8 mouse cellular contexts compared by ENCODE assay signal in the genomic region with DNA sequence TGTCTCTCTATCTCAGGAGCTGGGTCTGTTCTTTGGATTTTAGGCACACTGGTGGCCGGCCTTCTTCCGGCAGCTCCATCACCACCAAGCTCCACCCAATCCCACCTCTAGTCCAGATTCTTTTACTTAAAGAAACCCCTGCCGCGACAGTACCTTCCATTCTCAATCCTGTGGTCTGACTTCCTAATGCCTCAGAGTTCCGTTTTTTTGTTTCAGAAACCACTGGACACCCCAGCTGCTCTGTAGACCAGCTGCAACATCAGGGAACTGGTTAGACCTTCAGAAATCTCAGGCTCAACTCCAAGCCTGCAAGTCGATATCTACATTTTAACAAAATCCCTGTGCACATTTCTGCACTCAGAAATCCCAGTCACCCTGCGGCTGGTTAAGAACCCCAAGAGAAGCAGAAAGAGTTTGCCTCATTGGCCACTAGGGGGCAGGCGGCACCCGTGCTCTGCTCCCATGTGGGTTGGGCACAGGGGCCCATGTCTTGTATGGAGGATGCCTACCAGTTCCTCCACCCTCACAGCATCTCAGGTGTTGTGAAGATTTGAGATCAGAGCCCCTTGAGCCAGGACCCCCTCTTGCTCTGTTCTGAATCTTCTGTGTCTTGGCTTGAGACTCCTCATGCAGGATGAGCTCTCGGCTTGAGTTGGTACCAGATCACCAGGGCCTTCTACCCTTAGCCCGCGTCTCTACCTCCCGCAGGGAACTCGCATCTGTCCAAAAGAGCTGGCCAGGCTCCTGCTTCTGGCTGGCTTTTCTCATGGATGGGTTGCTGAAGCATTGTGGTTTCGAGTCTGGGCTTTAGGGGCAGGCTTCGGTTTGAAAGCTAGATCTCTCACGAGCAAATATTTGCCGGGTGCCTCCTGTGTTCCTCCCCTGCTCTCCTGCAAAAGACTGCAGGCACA.
DNase-seq lines count a peak whose midpoint lies in the region; ATAC-seq and TF ChIP-seq lines count a peak whose summit lies in the region.

No protein-coding gene starts in this region.

- H3K27me3 ChIP-seq in neural tube, embryonic 15.5 days (replicated peaks) = 0 out of 2 replicates have a peak, but pooled peaks cover 3% of the 10 kb centered on the region
- no peaks in the 10 kb centered on the region; the same call in 1 of the 2 replicates for H3K27me3 ChIP-seq in kidney, adult 2 months (replicated peaks; ENCODE audit: control insufficient read depth, insufficient read depth, low read length)
- H3K27me3 ChIP-seq in midbrain, postnatal 0 days (ENCODE audit: insufficient read depth, low read length) = no peaks in the 10 kb centered on the region

- H3K4me3 ChIP-seq in neural tube, embryonic 15.5 days (replicated peaks) = no peak overlapping the region
- H3K4me3 ChIP-seq in kidney, adult 2 months (ENCODE audit: insufficient read depth, low read depth, low read length) = no peak overlapping the region
- no peak overlapping the region for H3K4me3 ChIP-seq in midbrain, postnatal 0 days (ENCODE audit: low read depth, low read length)

- TF ChIP-seq CTCF in kidney, adult 2 months (conservative IDR thresholded peaks at IDR 0.05; ENCODE audit: insufficient read depth, insufficient read length, low read depth, low read length) = peak; percentile 88
- TF ChIP-seq CTCF in midbrain, postnatal 0 days (IDR thresholded peaks at IDR 0.05) = peak; percentile 95

- DNase-seq in neural tube, embryonic 10.5 days (ENCODE audit: extremely low spot score, low spot score) = peak; percentile 76
- DNase-seq in cerebellum, postnatal 4 days (ENCODE audit: low spot score in 2 of 2) = peak; percentile 56 to 77
- peak; percentile 6 to 11 for DNase-seq in gastrocnemius, adult 8-10 months (ENCODE audit: low spot score in 2 of 2)
- peak; percentile 59 for DNase-seq in kidney, adult 2 months
- peak; percentile 79 for DNase-seq in left cerebral cortex, postnatal 4 days
- peak; percentile 80 for DNase-seq in midbrain, postnatal 0 days (ENCODE audit: low spot score)
- peak; percentile 10 to 48 for DNase-seq in spleen, postnatal 14 days (ENCODE audit: low spot score in 2 of 2)

- H3K36me3 ChIP-seq in neural tube, embryonic 15.5 days = no peaks in the 10 kb centered on the region
- no peaks in the 10 kb centered on the region for H3K36me3 ChIP-seq in kidney, adult 2 months (ENCODE audit: control insufficient read depth, insufficient read depth, low read length)
- H3K36me3 ChIP-seq in midbrain, postnatal 0 days (ENCODE audit: insufficient read depth, low read length) = no peaks in the 10 kb centered on the region

- H3K9me3 ChIP-seq in neural tube, embryonic 15.5 days (replicated peaks) = no peaks in the 10 kb centered on the region
- no peaks in the 10 kb centered on the region for H3K9me3 ChIP-seq in midbrain, postnatal 0 days (ENCODE audit: low read length)

- ATAC-seq in neural tube, embryonic 15.5 days (ENCODE audit: low FRiP score) = no peak; the same call in 1 of the 2 replicates
- no peak; the same call in 1 of the 2 replicates for ATAC-seq in midbrain, postnatal 0 days (ENCODE audit: low FRiP score)

- H3K27ac ChIP-seq in neural tube, embryonic 15.5 days (replicated peaks) = no peak overlapping the region
- no peak overlapping the region for H3K27ac ChIP-seq in kidney, adult 2 months (ENCODE audit: insufficient read depth, low read depth, low read length)
- no peak overlapping the region for H3K27ac ChIP-seq in midbrain, postnatal 0 days (ENCODE audit: low read depth, low read length)

- no peak for TF ChIP-seq POLR2A in kidney, adult 2 months (IDR thresholded peaks at IDR 0.05; ENCODE audit: low read depth, low read length)

- no peak overlapping the region for H3K9ac ChIP-seq in neural tube, embryonic 15.5 days (replicated peaks)
- 0 out of 2 replicates have a peak overlapping the region, but pooled peaks have one; percentile 0 for H3K9ac ChIP-seq in midbrain, postnatal 0 days (replicated peaks; ENCODE audit: low read length, poor library complexity, severe bottlenecking)

- H3K4me1 ChIP-seq in neural tube, embryonic 15.5 days = no peaks in the 10 kb centered on the region
- no peaks in the 10 kb centered on the region for H3K4me1 ChIP-seq in kidney, adult 2 months (ENCODE audit: control insufficient read depth, insufficient read depth, low read length)
- no peaks in the 10 kb centered on the region for H3K4me1 ChIP-seq in midbrain, postnatal 0 days (ENCODE audit: insufficient read depth, low read length)

- intact Hi-C loops in left cerebral cortex, postnatal 4 days (cut with DNase I) = loop anchor here (5.0 kb wide), 1 partner anchor 437 kb away; no protein-coding TSS in a partner anchor

- 63% methylated on average over 18 of the region's 18 CpGs for WGBS in neural tube, embryonic 15.5 days
- WGBS in kidney, adult 2 months = 61% methylated on average over 18 of the region's 18 CpGs
- WGBS in midbrain, postnatal 0 days = 56% methylated on average over 18 of the region's 18 CpGs

- H3K4me2 ChIP-seq in neural tube, embryonic 15.5 days = no peak overlapping the region
- H3K4me2 ChIP-seq in midbrain, postnatal 0 days (ENCODE audit: low read depth, low read length, poor library complexity, severe bottlenecking) = no peak overlapping the region

Comparison
In these comparisons a context has a peak if more than half of its experiments do, and no peak if none do; other contexts are left out.
1. DNase-seq: peak in every context shown above with its lines; median percentile 80 in midbrain, postnatal 0 days; 79 in left cerebral cortex, postnatal 4 days; 76 in neural tube, embryonic 10.5 days; 66 in cerebellum, postnatal 4 days; 59 in kidney, adult 2 months; 29 in spleen, postnatal 14 days; 8 in gastrocnemius, adult 8-10 months.